Mouse (Mus musculus) liver, adult 2 months (tissue): ENCODE measurements around the gene Rcvrn.

Source experiments
- CTCF ChIP-seq: fragments of 200-500 bp; IDR thresholded peaks from 2 replicates; pipeline ENCODE4 v1.5.1; 2011; ENCODE audit warnings: low read depth, low read length, control low read depth
- POLR2A ChIP-seq: fragments of 200-500 bp; IDR thresholded peaks from 2 replicates; pipeline ENCODE4 v1.6.1; 2011; ENCODE audit warnings: low read length, control low read depth; ENCODE audit not compliant: insufficient read depth; ENCODE audit errors: extremely low read depth

GRCm38 (mm10) chr11:67670031-67670430 lies 25.1 kb upstream of the Rcvrn start:
- TF ChIP-seq CTCF (no peak), POLR2A (no peak)
